Mouse (Mus musculus) forebrain, postnatal 0 days (tissue): ENCODE data around the gene Sowahc. TPM values are rescaled to one million over a fixed set of nuclear protein-coding genes. Genes with fewer than 3 reads are reported as not detected.

ENCODE experiments used
- ATAC-seq: fragments of 200-750 bp; cut with Nextera tagmentation; 2 replicates; pipeline ENCODE4 v1.8.0; 2017; ENCODE audit warnings: mild to moderate bottlenecking, moderate library complexity
- DNase-seq: peaks from one replicate; pipeline ENCODE4 v3.0.0-alpha.2; 2015
- H3K27ac ChIP-seq: fragments of 300-500 bp; sonication (generic); 2 replicates; pipeline ENCODE4 v1.5.1; 2014; ENCODE audit warnings: low read depth, mild to moderate bottlenecking, antibody characterized with exemption, low read length, moderate library complexity, mixed read lengths
- H3K27me3 ChIP-seq: fragments of 300-500 bp; sonication (generic); 2 replicates; pipeline ENCODE4 v1.6.1; 2014; ENCODE audit warnings: mild to moderate bottlenecking, low read length, mixed read lengths; ENCODE audit not compliant: insufficient read depth
- H3K36me3 ChIP-seq: fragments of 300-500 bp; sonication (generic); 2 replicates; pipeline ENCODE4 v1.6.1; 2014; ENCODE audit warnings: mild to moderate bottlenecking, moderate library complexity; ENCODE audit not compliant: insufficient read depth
- H3K4me1 ChIP-seq: fragments of 300-500 bp; sonication (generic); 2 replicates; pipeline ENCODE4 v1.6.1; 2014; ENCODE audit warnings: antibody characterized with exemption; ENCODE audit not compliant: insufficient read depth
- H3K4me2 ChIP-seq: fragments of 300-500 bp; sonication (generic); 2 replicates; pipeline ENCODE4 v1.6.1; 2014; ENCODE audit warnings: low read depth, mild to moderate bottlenecking, moderate library complexity
- H3K4me3 ChIP-seq: fragments of 300-500 bp; sonication (generic); 2 replicates; pipeline ENCODE4 v1.5.1; 2014; ENCODE audit warnings: low read depth, low read length, mixed read lengths
- H3K9ac ChIP-seq: fragments of 300-500 bp; sonication (generic); 2 replicates; pipeline ENCODE4 v1.6.1; 2014; ENCODE audit warnings: mild to moderate bottlenecking
- H3K9me3 ChIP-seq: fragments of 300-500 bp; sonication (generic); 2 replicates; pipeline ENCODE4 v1.6.1; 2016; ENCODE audit warnings: low read length
- CTCF ChIP-seq: sonication (generic); IDR thresholded peaks from 2 replicates; pipeline ENCODE4 v1.5.1; 2016; ENCODE audit warnings: antibody characterized with exemption, control low read depth, low read depth
- WGBS: fragments of 180-500 bp; shearing (Covaris S2); extraction: QIAGEN DNeasy Blood & Tissue Kit; methylation state at CpG from one replicate; pipeline ENCODE4 v1.1.7; 2014; 5-methylcytosine and 5-hydroxymethylcytosine counted together
- polyA plus RNA-seq: library from polyadenylated mRNA; unstranded; fragments of >200 nt; fragmentation: Nextera tagmentation; extraction: Ambion mirVana; gene quantifications from 2 replicates; pipeline ENCODE4 v1.2.1, GENCODE M21; 2015
- total RNA-seq: library from RNA; depleted of rRNA; stranded (reverse); fragments of >200 nt; gene quantifications from 2 replicates; pipeline ENCODE4 v1.2.3, GENCODE M21; 2014

The Sowahc gene
- total and polyA plus RNA-seq, 2 experiments from 2014 or later, result 13.4 to 33.3 TPM

DNA sequence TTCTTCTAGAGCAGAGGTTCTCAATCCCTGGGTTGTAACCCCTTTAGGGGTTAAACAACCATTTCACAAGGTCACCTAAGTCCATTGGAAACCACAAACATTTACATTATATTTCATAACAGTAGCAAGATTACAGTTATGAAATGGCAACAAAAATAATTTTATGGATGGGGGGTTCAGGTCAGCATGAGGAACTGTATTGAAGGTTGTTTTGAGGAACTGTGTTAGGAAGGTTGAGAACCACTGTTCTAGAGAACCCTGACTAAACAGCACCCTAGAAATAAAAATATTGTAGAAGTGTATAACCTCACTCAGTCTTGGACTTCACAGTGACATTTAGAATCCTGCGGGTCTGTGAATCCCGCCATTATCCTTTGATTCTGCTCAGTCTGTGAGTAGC is 13.5 kb downstream of the Sowahc start:
- H3K27ac ChIP-seq, result no peak overlapping the region
- ATAC-seq, result no peak
- no peak overlapping the region for H3K4me3 ChIP-seq
- H3K36me3 ChIP-seq, result no peaks in the 10 kb centered on the region
- WGBS, result 93% methylated on average over 2 of the region's 2 CpGs
- DNase-seq, result no peak
- H3K27me3 ChIP-seq, result no peaks in the 10 kb centered on the region
- no peak overlapping the region for H3K4me2 ChIP-seq
- H3K9me3 ChIP-seq, result no peaks in the 10 kb centered on the region
- no peak overlapping the region for H3K9ac ChIP-seq
- no peaks in the 10 kb centered on the region for H3K4me1 ChIP-seq
- no peak for TF ChIP-seq CTCF

- H3K27ac ChIP-seq, result no peak overlapping the region
- no peak overlapping the region for H3K4me3 ChIP-seq
- no peak overlapping the region for H3K9ac ChIP-seq
- no peaks in the 10 kb centered on the region for H3K9me3 ChIP-seq
- H3K36me3 ChIP-seq, result no peaks in the 10 kb centered on the region
- H3K4me2 ChIP-seq, result no peak overlapping the region
- no peak for ATAC-seq
- WGBS, result 51% methylated on average over 4 of the region's 4 CpGs
- no peak for DNase-seq
- H3K4me1 ChIP-seq, result no peaks in the 10 kb centered on the region
- TF ChIP-seq CTCF, result no peak
- no peaks in the 10 kb centered on the region for H3K27me3 ChIP-seq
Observed at GRCm38 (mm10) chr10:59235847-59236246, 14.1 kb downstream of the Sowahc start.

GRCm38 (mm10) chr10:59236486-59236885 is 14.7 kb downstream of the Sowahc start:
- ATAC-seq (no peak), DNase-seq (no peak)
- Histone ChIP-seq H3K9me3 (no peaks in the 10 kb centered on the region), H3K27me3 (no peaks in the 10 kb centered on the region), H3K27ac (no peak overlapping the region), H3K4me2 (no peak overlapping the region), H3K4me1 (no peaks in the 10 kb centered on the region), H3K36me3 (no peaks in the 10 kb centered on the region), H3K9ac (no peak overlapping the region), H3K4me3 (no peak overlapping the region)
- WGBS, result 81% methylated on average over 6 of the region's 6 CpGs
- no peak for TF ChIP-seq CTCF

GRCm38 (mm10) chr10:59237757-59238156 is 16.0 kb downstream of the Sowahc start:
- no peaks in the 10 kb centered on the region for H3K27me3 ChIP-seq
- H3K9ac ChIP-seq, result no peak overlapping the region
- no peak overlapping the region for H3K27ac ChIP-seq
- DNase-seq (no peak), ATAC-seq (no peak)
- H3K36me3 ChIP-seq, result no peaks in the 10 kb centered on the region
- no peaks in the 10 kb centered on the region for H3K4me1 ChIP-seq
- H3K9me3 ChIP-seq, result no peaks in the 10 kb centered on the region
- H3K4me2 ChIP-seq, result no peak overlapping the region
- TF ChIP-seq CTCF, result no peak
- H3K4me3 ChIP-seq, result no peak overlapping the region
- WGBS, result 56% methylated on average over 3 of the region's 3 CpGs

GRCm38 (mm10) chr10:59241141-59241541 is 19.4 kb downstream of the Sowahc start:
- H3K27me3 ChIP-seq, result no peaks in the 10 kb centered on the region
- H3K4me3 ChIP-seq, result no peak overlapping the region
- ATAC-seq (no peak; the same call in 1 of the 2 replicates), DNase-seq (no peak)
- H3K9me3 ChIP-seq, result no peaks in the 10 kb centered on the region
- no peaks in the 10 kb centered on the region for H3K36me3 ChIP-seq
- no peak overlapping the region for H3K27ac ChIP-seq
- H3K4me2 ChIP-seq, result no peak overlapping the region
- no peak overlapping the region for H3K9ac ChIP-seq
- TF ChIP-seq CTCF, result no peak
- 25% methylated on average over 3 of the region's 3 CpGs for WGBS
- H3K4me1 ChIP-seq, result no peaks in the 10 kb centered on the region

- no peak overlapping the region for H3K4me2 ChIP-seq
- no peak for TF ChIP-seq CTCF
- H3K4me1 ChIP-seq, result no peaks in the 10 kb centered on the region
- ATAC-seq, result no peak
- peaks cover 4% of the 10 kb centered on the region; the same call in 1 of the 2 replicates for H3K9me3 ChIP-seq
- no peaks in the 10 kb centered on the region for H3K27me3 ChIP-seq
- no peak overlapping the region for H3K27ac ChIP-seq
- H3K4me3 ChIP-seq, result no peak overlapping the region
- H3K9ac ChIP-seq, result no peak overlapping the region
- WGBS, result 77% methylated on average over 3 of the region's 3 CpGs
- no peaks in the 10 kb centered on the region for H3K36me3 ChIP-seq
- DNase-seq, result no peak
Observed at GRCm38 (mm10) chr10:59249531-59249930, 27.8 kb downstream of the Sowahc start.

- H3K4me3 ChIP-seq, result no peak overlapping the region
- H3K27me3 ChIP-seq, result no peaks in the 10 kb centered on the region
- peaks cover 4% of the 10 kb centered on the region; the same call in 1 of the 2 replicates for H3K9me3 ChIP-seq
- no peaks in the 10 kb centered on the region for H3K36me3 ChIP-seq
- no peaks in the 10 kb centered on the region for H3K4me1 ChIP-seq
- H3K4me2 ChIP-seq, result no peak overlapping the region
- ATAC-seq (no peak), DNase-seq (no peak)
- TF ChIP-seq CTCF, result no peak
- H3K9ac ChIP-seq, result no peak overlapping the region
- 89% methylated on average over 2 of the region's 2 CpGs for WGBS
- no peak overlapping the region for H3K27ac ChIP-seq
Observed at GRCm38 (mm10) chr10:59250679-59251078, 28.9 kb downstream of the Sowahc start.

DNA sequence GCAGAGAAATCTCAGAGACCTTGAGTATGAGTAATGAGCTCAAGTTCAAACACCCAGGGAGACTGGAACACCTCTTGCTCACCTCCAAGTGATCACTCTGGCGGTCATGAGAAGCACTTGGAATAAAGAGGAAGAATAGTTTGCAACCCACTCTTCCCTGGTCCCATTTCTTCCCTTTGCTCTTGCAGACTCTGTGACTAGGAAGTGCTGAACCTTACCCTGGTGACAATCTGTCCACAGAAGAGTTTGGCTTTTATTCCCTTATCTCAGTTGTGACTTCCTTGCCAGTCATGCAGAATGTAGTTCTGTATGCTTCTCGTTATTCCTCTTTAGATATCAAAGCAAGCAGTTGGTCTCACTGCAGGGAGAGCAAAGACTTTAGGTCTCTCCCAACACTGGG is 30.2 kb downstream of the Sowahc start:
- ATAC-seq, result no peak
- Histone ChIP-seq H3K36me3 (no peaks in the 10 kb centered on the region), H3K4me2 (no peak overlapping the region), H3K27me3 (no peaks in the 10 kb centered on the region), H3K4me1 (no peaks in the 10 kb centered on the region), H3K4me3 (no peak overlapping the region), H3K27ac (no peak overlapping the region), H3K9ac (no peak overlapping the region), H3K9me3 (no peaks in the 10 kb centered on the region)
- no peak for DNase-seq
- TF ChIP-seq CTCF, result no peak
- WGBS, result 65% methylated on average over 2 of the region's 2 CpGs
